Mouse (Mus musculus) embryonic facial prominence, embryonic 14.5 days (tissue): Measurements from ENCODE around the gene Arhgap10. TPM values are rescaled to one million over a fixed set of nuclear protein-coding genes. Genes with fewer than 3 reads are reported as not detected.

Experiments
- ATAC-seq: fragments of 200-750 bp; cut with Nextera tagmentation; 2 replicates; pipeline ENCODE4 v1.8.0; 2017; ENCODE audit warnings: low read depth, moderate number of reproducible peaks, moderate TSS enrichment
- DNase-seq: peaks from one replicate; pipeline ENCODE4 v3.0.0-alpha.2; 2015; ENCODE audit warnings: low spot score
- H3K27ac ChIP-seq: fragments of 300-500 bp; sonication (generic); replicated peaks from 2 replicates; pipeline ENCODE4 v1.5.1; 2014; ENCODE audit warnings: low read depth, mild to moderate bottlenecking, low read length, moderate library complexity
- H3K27me3 ChIP-seq: fragments of 300-500 bp; sonication (generic); replicated peaks from 2 replicates; pipeline ENCODE4 v1.6.1; 2014; ENCODE audit warnings: low read length; ENCODE audit not compliant: control insufficient read depth, insufficient read depth
- H3K36me3 ChIP-seq: fragments of 300-500 bp; sonication (generic); 2 replicates; pipeline ENCODE4 v1.6.1; 2014; ENCODE audit warnings: low read length, mixed read lengths; ENCODE audit not compliant: control insufficient read depth, insufficient read depth
- H3K4me1 ChIP-seq: fragments of 300-500 bp; sonication (generic); 2 replicates; pipeline ENCODE4 v1.6.1; 2014; ENCODE audit warnings: antibody characterized with exemption, low read length; ENCODE audit not compliant: control insufficient read depth, insufficient read depth
- H3K4me2 ChIP-seq: fragments of 300-500 bp; sonication (generic); 2 replicates; pipeline ENCODE4 v1.6.1; 2014; ENCODE audit warnings: low read depth, mild to moderate bottlenecking, low read length, moderate library complexity, mixed read lengths
- H3K4me3 ChIP-seq: fragments of 300-500 bp; sonication (generic); 2 replicates; pipeline ENCODE4 v1.5.1; 2014; ENCODE audit warnings: low read depth, mild to moderate bottlenecking, low read length
- H3K9ac ChIP-seq: fragments of 300-500 bp; sonication (generic); 2 replicates; pipeline ENCODE4 v1.6.1; 2014; ENCODE audit warnings: low read depth, mild to moderate bottlenecking, low read length, moderate library complexity, mixed read lengths
- H3K9me3 ChIP-seq: fragments of 300-500 bp; sonication (generic); 2 replicates; pipeline ENCODE4 v1.6.1; 2016; ENCODE audit warnings: low read length; ENCODE audit not compliant: control insufficient read depth
- WGBS: fragments of 180-500 bp; shearing (Covaris S2); extraction: QIAGEN DNeasy Blood & Tissue Kit; methylation state at CpG from one replicate; pipeline ENCODE4 v1.1.7; 2014; 5-methylcytosine and 5-hydroxymethylcytosine counted together
- polyA plus RNA-seq: library from polyadenylated mRNA; unstranded; fragments of >200 nt; fragmentation: Nextera tagmentation; extraction: Ambion mirVana; gene quantifications from 2 replicates; pipeline ENCODE4 v1.2.1, GENCODE M21; 2014

Arhgap10 gene
- polyA plus RNA-seq, result 25.9 and 29.2 TPM in 2 replicates

GRCm38 (mm10) chr8:77517301-77518200 is at the start of gene Arhgap10:
Arhgap10 (minus strand) TSS chr8:77517953.
- WGBS, result 0% methylated on average over 42 of the region's 95 CpGs
- peaks cover 29% of the 10 kb centered on the region for H3K4me1 ChIP-seq
- H3K4me2 ChIP-seq, result peak within 1 kb of the TSS; percentile 89
- peak within 1 kb of the TSS; percentile 88 for H3K27ac ChIP-seq
- no peaks in the 10 kb centered on the region for H3K9me3 ChIP-seq
- DNase-seq (peak; percentile 94), ATAC-seq (peak; percentile 93)
- H3K27me3 ChIP-seq, result no peaks in the 10 kb centered on the region
- H3K4me3 ChIP-seq, result peak within 1 kb of the TSS; percentile 81
- H3K9ac ChIP-seq, result peak within 1 kb of the TSS; percentile 88
- no peaks in the 10 kb centered on the region for H3K36me3 ChIP-seq

- Histone ChIP-seq H3K27me3 (no peaks in the 10 kb centered on the region), H3K4me1 (no peaks in the 10 kb centered on the region), H3K9ac (no peak overlapping the region), H3K36me3 (peaks cover 88% of the 10 kb centered on the region), H3K9me3 (no peaks in the 10 kb centered on the region), H3K27ac (no peak overlapping the region), H3K4me3 (no peak overlapping the region), H3K4me2 (no peak overlapping the region)
- WGBS, result 90% methylated on average over 3 of the region's 3 CpGs
- ATAC-seq (no peak), DNase-seq (no peak)
Measured at GRCm38 (mm10) chr8:77561441-77561840, 43.7 kb upstream of the Arhgap10 start.

DNA sequence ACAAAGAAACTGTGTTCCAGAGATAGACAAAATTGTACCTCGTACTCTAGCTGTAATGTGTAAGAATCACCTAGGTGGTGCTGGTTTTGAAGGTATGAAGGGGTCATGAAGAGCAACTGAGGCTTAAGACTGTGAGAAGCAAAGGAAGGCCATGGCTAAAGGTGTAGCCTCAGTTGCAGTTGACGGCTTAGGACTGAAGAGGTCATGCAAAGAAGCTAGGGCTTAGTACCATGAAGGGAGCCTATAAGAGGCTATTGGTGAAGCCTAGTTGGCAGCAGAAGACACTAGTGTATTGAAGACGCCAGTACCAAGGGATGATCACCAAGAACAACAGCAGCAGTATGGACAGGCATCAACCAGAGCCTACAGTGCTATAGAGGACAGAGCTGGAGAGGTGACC is 34.7 kb upstream of the Arhgap10 start:
- H3K36me3 ChIP-seq, result peaks cover 57% of the 10 kb centered on the region
- DNase-seq (no peak), ATAC-seq (no peak)
- H3K9ac ChIP-seq, result no peak overlapping the region
- H3K4me3 ChIP-seq, result no peak overlapping the region
- H3K27me3 ChIP-seq, result no peaks in the 10 kb centered on the region
- H3K27ac ChIP-seq, result no peak overlapping the region
- H3K4me2 ChIP-seq, result no peak overlapping the region
- no peaks in the 10 kb centered on the region for H3K4me1 ChIP-seq
- H3K9me3 ChIP-seq, result 0 out of 2 replicates have a peak, but pooled peaks cover 4% of the 10 kb centered on the region
- 97% methylated on average over 3 of the region's 3 CpGs for WGBS

DNA sequence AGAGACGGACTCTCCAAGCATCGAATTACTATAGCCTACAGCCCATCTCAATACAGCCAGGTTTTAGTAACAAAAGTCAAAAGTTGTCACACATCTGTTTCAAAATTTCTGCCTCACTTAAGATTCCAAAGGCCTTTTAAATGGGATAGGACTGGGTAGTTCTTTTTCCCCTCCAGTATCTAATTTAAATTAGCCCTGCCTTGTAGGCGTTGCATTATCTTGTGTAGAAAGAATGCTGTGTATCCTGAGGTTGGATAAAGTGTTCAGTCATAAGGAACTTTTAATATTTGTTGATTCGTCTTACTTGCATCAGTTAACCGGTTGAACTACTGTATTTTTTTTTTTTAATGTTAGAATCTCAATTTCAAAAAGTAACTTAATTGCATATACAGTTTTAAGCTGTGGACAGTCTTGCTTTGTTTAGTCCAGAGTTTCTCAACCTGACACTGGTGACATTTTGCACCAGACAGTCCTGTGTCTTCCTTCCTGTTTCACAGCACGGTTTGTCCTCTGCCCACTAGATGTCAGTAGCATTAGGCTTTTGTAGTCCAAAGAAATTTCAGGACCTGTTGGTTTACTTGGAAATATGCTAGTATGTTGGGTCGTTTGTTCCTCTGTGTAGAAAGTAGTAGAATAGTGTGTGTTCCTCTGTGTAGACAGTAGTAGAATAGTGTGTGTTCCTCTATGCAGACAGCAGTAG is 32.3 kb upstream of the Arhgap10 start:
- ATAC-seq, result no peak
- H3K9me3 ChIP-seq, result 0 out of 2 replicates have a peak, but pooled peaks cover 4% of the 10 kb centered on the region
- peak overlapping the region; percentile 94 for H3K9ac ChIP-seq
- WGBS, result 19% methylated on average over 7 of the region's 7 CpGs
- peak overlapping the region; percentile 88 for H3K4me3 ChIP-seq
- peak; percentile 70 for DNase-seq
- H3K36me3 ChIP-seq, result peaks cover 33% of the 10 kb centered on the region
- H3K27ac ChIP-seq, result no peak overlapping the region
- no peaks in the 10 kb centered on the region for H3K4me1 ChIP-seq
- H3K4me2 ChIP-seq, result peak overlapping the region; percentile 70
- no peaks in the 10 kb centered on the region for H3K27me3 ChIP-seq

- Histone ChIP-seq H3K27me3 (no peaks in the 10 kb centered on the region), H3K27ac (peak within 1 kb of the TSS; percentile 91), H3K36me3 (peaks cover 32% of the 10 kb centered on the region), H3K4me3 (peak within 1 kb of the TSS; percentile 88), H3K4me2 (peak within 1 kb of the TSS; percentile 70), H3K4me1 (no peaks in the 10 kb centered on the region), H3K9me3 (0 out of 2 replicates have a peak, but pooled peaks cover 4% of the 10 kb centered on the region), H3K9ac (peak within 1 kb of the TSS; percentile 94)
- DNase-seq (peak; percentile 93), ATAC-seq (peak; percentile 96)
- 3% methylated on average over 34 of the region's 42 CpGs for WGBS
Measured at GRCm38 (mm10) chr8:77549121-77549706, 31.5 kb upstream of the Arhgap10 start, which contains the start of gene Prmt9. Prmt9 (plus strand) TSS chr8:77549397.

DNA sequence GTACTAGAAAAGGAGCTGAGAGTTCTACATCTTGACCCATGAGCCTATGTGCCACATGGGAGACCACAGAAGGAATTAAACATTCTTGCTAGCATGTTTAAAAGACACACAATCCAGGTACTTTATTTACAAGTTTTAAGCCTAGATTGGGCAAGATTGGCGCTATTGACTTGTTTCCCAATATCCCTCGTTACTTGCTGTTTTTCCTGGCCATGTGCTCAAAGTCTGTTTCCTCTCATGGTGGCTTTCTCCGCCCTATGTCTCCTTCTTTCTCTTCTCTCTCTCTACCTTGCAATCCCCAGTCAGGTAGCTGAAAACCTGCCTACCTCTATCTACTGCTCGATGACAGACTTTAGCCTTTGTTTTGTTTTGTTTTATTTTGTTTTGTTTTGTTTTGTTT is 27.9 kb upstream of the Arhgap10 start:
- Histone ChIP-seq H3K27me3 (no peaks in the 10 kb centered on the region), H3K27ac (no peak overlapping the region), H3K9ac (no peak overlapping the region), H3K9me3 (no peaks in the 10 kb centered on the region), H3K36me3 (no peaks in the 10 kb centered on the region), H3K4me1 (no peaks in the 10 kb centered on the region), H3K4me2 (no peak overlapping the region), H3K4me3 (no peak overlapping the region)
- WGBS, result 85% methylated on average over 4 of the region's 4 CpGs
- DNase-seq (no peak), ATAC-seq (no peak)

DNA sequence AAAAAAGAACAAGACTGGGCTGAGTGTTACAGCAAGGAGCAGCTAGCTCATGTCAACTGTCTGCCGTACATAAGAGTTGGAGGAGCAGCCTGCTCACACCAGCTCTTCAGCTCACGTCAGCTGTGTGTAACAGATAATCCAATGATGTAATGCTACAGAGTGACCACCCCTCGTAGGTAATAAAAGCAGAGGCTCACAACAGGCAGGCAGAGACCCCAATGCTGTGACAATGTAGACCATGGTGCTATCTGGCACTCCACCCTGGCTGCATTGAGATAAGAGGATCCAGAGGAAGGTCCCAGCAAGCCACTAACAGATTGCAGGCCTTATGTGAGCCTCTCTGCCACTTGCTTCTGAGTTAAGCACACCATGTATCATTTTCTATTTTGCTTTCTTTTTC is 26.7 kb upstream of the Arhgap10 start:
- Histone ChIP-seq H3K36me3 (no peaks in the 10 kb centered on the region), H3K27me3 (no peaks in the 10 kb centered on the region), H3K4me3 (no peak overlapping the region), H3K9me3 (no peaks in the 10 kb centered on the region), H3K4me1 (no peaks in the 10 kb centered on the region), H3K9ac (no peak overlapping the region), H3K4me2 (no peak overlapping the region), H3K27ac (no peak overlapping the region)
- WGBS, result 81% methylated on average over 3 of the region's 3 CpGs
- ATAC-seq (no peak), DNase-seq (no peak)

DNA sequence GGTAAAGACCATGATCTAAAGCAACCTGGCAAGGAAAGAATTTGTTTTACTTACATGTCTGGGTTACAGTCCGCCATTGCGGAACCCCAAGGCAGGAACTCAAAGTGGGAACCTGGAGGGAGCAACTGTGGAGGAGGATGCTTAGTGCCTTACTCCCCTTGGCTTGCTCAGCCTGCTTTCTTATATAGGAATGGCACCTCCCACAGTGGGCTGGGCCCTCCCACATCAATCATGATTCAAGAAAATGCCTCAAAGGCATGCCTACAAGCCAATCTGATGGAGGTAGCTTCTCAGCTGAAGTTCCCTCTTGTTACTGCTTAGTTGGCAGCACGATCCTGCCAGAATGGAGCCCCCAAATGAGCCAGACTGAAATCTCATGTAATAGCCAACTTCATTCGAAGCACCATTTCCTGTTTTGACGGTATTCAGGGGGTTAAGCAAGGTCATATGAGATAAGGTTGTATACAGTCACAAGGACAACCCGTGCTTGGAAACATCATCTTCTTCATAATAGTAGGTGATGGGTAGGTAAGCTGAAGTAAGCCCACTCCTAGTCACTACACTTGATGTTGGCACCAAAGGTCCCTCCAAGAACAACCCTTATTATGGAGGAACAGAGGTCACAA is 25.5 kb upstream of the Arhgap10 start:
- DNase-seq (no peak), ATAC-seq (no peak)
- no peak overlapping the region for H3K4me2 ChIP-seq
- WGBS, result 84% methylated on average over 6 of the region's 6 CpGs
- no peaks in the 10 kb centered on the region for H3K36me3 ChIP-seq
- no peaks in the 10 kb centered on the region for H3K4me1 ChIP-seq
- H3K4me3 ChIP-seq, result no peak overlapping the region
- H3K27ac ChIP-seq, result no peak overlapping the region
- no peak overlapping the region for H3K9ac ChIP-seq
- H3K9me3 ChIP-seq, result no peaks in the 10 kb centered on the region
- H3K27me3 ChIP-seq, result no peaks in the 10 kb centered on the region
